Mouse (Mus musculus) midbrain, embryonic 14.5 days (tissue): ENCODE measurements at regions not wholly inside any gene's neighbourhood (a gene's known extent, or its start where the extent isn't known, plus 50 kb on each side); places are given as distances from the start of the nearest gene placed in this dataset.
"Not testable (repeated sequence)": the region's sequence is repeated elsewhere in the genome, so short reads cannot be mapped to it uniquely, and the experiment has no call there.

Experiments
- ATAC-seq: fragments of 200-750 bp; cut with Nextera tagmentation; 2 replicates; pipeline ENCODE4 v1.8.0; 2017; ENCODE audit warnings: moderate number of reproducible peaks, moderate library complexity; ENCODE audit not compliant: low FRiP score, low TSS enrichment
- DNase-seq: peaks from one replicate; pipeline ENCODE4 v3.0.0-alpha.2; 2015
- H3K27ac ChIP-seq: fragments of 300-500 bp; sonication (generic); replicated peaks from 2 replicates; pipeline ENCODE4 v1.5.1; 2014; ENCODE audit warnings: mild to moderate bottlenecking, low read depth, low read length, moderate library complexity
- H3K27me3 ChIP-seq: fragments of 300-500 bp; sonication (generic); 2 replicates; pipeline ENCODE4 v1.6.1; 2014; ENCODE audit warnings: low read length, control low read depth, mixed read lengths; ENCODE audit not compliant: control insufficient read depth, insufficient read depth
- H3K36me3 ChIP-seq: fragments of 300-500 bp; sonication (generic); 2 replicates; pipeline ENCODE4 v1.6.1; 2014; ENCODE audit warnings: low read length, control low read depth; ENCODE audit not compliant: control insufficient read depth, insufficient read depth
- H3K4me1 ChIP-seq: fragments of 300-500 bp; sonication (generic); 2 replicates; pipeline ENCODE4 v1.6.1; 2014; ENCODE audit warnings: mild to moderate bottlenecking, antibody characterized with exemption, low read length, control low read depth; ENCODE audit not compliant: control insufficient read depth, insufficient read depth
- H3K4me2 ChIP-seq: fragments of 300-500 bp; sonication (generic); 2 replicates; pipeline ENCODE4 v1.6.1; 2014; ENCODE audit warnings: mild to moderate bottlenecking, low read length, moderate library complexity
- H3K4me3 ChIP-seq: fragments of 300-500 bp; sonication (generic); replicated peaks from 2 replicates; pipeline ENCODE4 v1.5.1; 2014; ENCODE audit warnings: low read depth, low read length
- H3K9ac ChIP-seq: fragments of 300-500 bp; sonication (generic); replicated peaks from 2 replicates; pipeline ENCODE4 v1.6.1; 2014; ENCODE audit warnings: mild to moderate bottlenecking, low read length, moderate library complexity
- H3K9me3 ChIP-seq: fragments of 300-500 bp; sonication (generic); 2 replicates; pipeline ENCODE4 v1.6.1; 2016; ENCODE audit warnings: low read length, control low read depth, mixed read lengths; ENCODE audit not compliant: control insufficient read depth
- WGBS: fragments of 180-500 bp; shearing (Covaris S2); extraction: QIAGEN DNeasy Blood & Tissue Kit; methylation state at CpG from one replicate; pipeline ENCODE4 v1.1.7; 2014; 5-methylcytosine and 5-hydroxymethylcytosine counted together

- Histone ChIP-seq H3K4me1 (no peaks in the 10 kb centered on the region), H3K36me3 (no peaks in the 10 kb centered on the region), H3K9me3 (no peaks in the 10 kb centered on the region), H3K4me2 (no peak overlapping the region), H3K27ac (no peak overlapping the region), H3K27me3 (no peaks in the 10 kb centered on the region), H3K9ac (no peak overlapping the region), H3K4me3 (no peak overlapping the region)
- ATAC-seq (no peak), DNase-seq (no peak)
- WGBS: 91% methylated on average over 5 of the region's 5 CpGs
Measured at GRCm38 (mm10) chr8:28503488-28504319, 1056.2 kb downstream of the Poteg start.

GRCm38 (mm10) chr8:28523506-28523905 lies 1076.0 kb downstream of the Poteg start:
- H3K4me1 ChIP-seq, H3K9ac ChIP-seq, H3K27me3 ChIP-seq, H3K36me3 ChIP-seq, H3K27ac ChIP-seq, H3K9me3 ChIP-seq, H3K4me3 ChIP-seq, ATAC-seq, H3K4me2 ChIP-seq, DNase-seq: not testable (repeated sequence)
- WGBS: 74% methylated on average over 1 of the region's 1 CpGs

GRCm38 (mm10) chr8:28547236-28547635 lies 1099.8 kb downstream of the Poteg start:
- Histone ChIP-seq H3K36me3 (no peaks in the 10 kb centered on the region), H3K27ac (no peak overlapping the region), H3K9me3 (no peaks in the 10 kb centered on the region), H3K4me1 (no peaks in the 10 kb centered on the region), H3K4me2 (no peak overlapping the region), H3K27me3 (no peaks in the 10 kb centered on the region), H3K9ac (no peak overlapping the region), H3K4me3 (no peak overlapping the region)
- ATAC-seq (no peak), DNase-seq (no peak)

- Histone ChIP-seq H3K4me1 (no peaks in the 10 kb centered on the region), H3K9ac (no peak overlapping the region), H3K27me3 (no peaks in the 10 kb centered on the region), H3K4me3 (no peak overlapping the region), H3K27ac (no peak overlapping the region), H3K9me3 (no peaks in the 10 kb centered on the region), H3K36me3 (no peaks in the 10 kb centered on the region), H3K4me2 (no peak overlapping the region)
- DNase-seq (no peak), ATAC-seq (no peak)
- 74% methylated on average over 9 of the region's 9 CpGs for WGBS
Measured at GRCm38 (mm10) chr8:28559881-28560280, 1112.4 kb downstream of the Poteg start.

GRCm38 (mm10) chr8:28579250-28579651 lies 1131.8 kb downstream of the Poteg start:
- ATAC-seq: no peak; the same call in 1 of the 2 replicates

GRCm38 (mm10) chr8:28580821-28581220 lies 1133.4 kb downstream of the Poteg start:
- no peaks in the 10 kb centered on the region for H3K4me1 ChIP-seq
- H3K4me3 ChIP-seq: no peak overlapping the region
- no peaks in the 10 kb centered on the region for H3K9me3 ChIP-seq
- H3K27ac ChIP-seq: no peak overlapping the region
- ATAC-seq: no peak
- no peak overlapping the region for H3K9ac ChIP-seq
- no peaks in the 10 kb centered on the region for H3K36me3 ChIP-seq
- H3K4me2 ChIP-seq: no peak overlapping the region
- 99% methylated on average over 2 of the region's 2 CpGs for WGBS
- no peak for DNase-seq
- no peaks in the 10 kb centered on the region for H3K27me3 ChIP-seq

More at GRCm38 (mm10) chr8:28579250-28579651, 1131.8 kb downstream of the Poteg start:
- peak; percentile 58 for DNase-seq
- no peak overlapping the region for H3K27ac ChIP-seq
- H3K4me3 ChIP-seq: no peak overlapping the region
- H3K36me3 ChIP-seq: no peaks in the 10 kb centered on the region
- no peaks in the 10 kb centered on the region for H3K9me3 ChIP-seq
- no peak overlapping the region for H3K4me2 ChIP-seq
- H3K4me1 ChIP-seq: no peaks in the 10 kb centered on the region
- no peak overlapping the region for H3K9ac ChIP-seq
- 38% methylated on average over 8 of the region's 8 CpGs for WGBS
- H3K27me3 ChIP-seq: no peaks in the 10 kb centered on the region

GRCm38 (mm10) chr8:28589999-28590398 lies 1142.5 kb downstream of the Poteg start:
- ATAC-seq (no peak), DNase-seq (no peak)
- Histone ChIP-seq H3K27me3 (no peaks in the 10 kb centered on the region), H3K9me3 (no peaks in the 10 kb centered on the region), H3K9ac (no peak overlapping the region), H3K4me3 (no peak overlapping the region), H3K27ac (no peak overlapping the region), H3K4me2 (no peak overlapping the region), H3K36me3 (no peaks in the 10 kb centered on the region), H3K4me1 (no peaks in the 10 kb centered on the region)

GRCm38 (mm10) chr8:28593238-28593637 lies 1145.8 kb downstream of the Poteg start:
- no peaks in the 10 kb centered on the region for H3K36me3 ChIP-seq
- no peak overlapping the region for H3K4me3 ChIP-seq
- H3K27ac ChIP-seq: no peak overlapping the region
- ATAC-seq (no peak), DNase-seq (no peak)
- H3K4me1 ChIP-seq: no peaks in the 10 kb centered on the region
- no peak overlapping the region for H3K9ac ChIP-seq
- H3K4me2 ChIP-seq: no peak overlapping the region
- no peaks in the 10 kb centered on the region for H3K27me3 ChIP-seq
- WGBS: 90% methylated on average over 3 of the region's 3 CpGs
- H3K9me3 ChIP-seq: no peaks in the 10 kb centered on the region

- Histone ChIP-seq H3K27me3 (no peaks in the 10 kb centered on the region), H3K27ac (no peak overlapping the region), H3K9ac (no peak overlapping the region), H3K9me3 (no peaks in the 10 kb centered on the region), H3K4me2 (no peak overlapping the region), H3K36me3 (no peaks in the 10 kb centered on the region), H3K4me1 (no peaks in the 10 kb centered on the region), H3K4me3 (no peak overlapping the region)
- WGBS: 77% methylated on average over 12 of the region's 12 CpGs
- DNase-seq (no peak), ATAC-seq (no peak)
Measured at GRCm38 (mm10) chr8:28594191-28594590, 1146.7 kb downstream of the Poteg start.
